Mouse (Mus musculus) fat pad, adult 2 months (tissue): Measurements from ENCODE around the gene C2cd2l.
A peak's percentile ranks its signal among the peaks of the same experiment; 100 is the strongest.
"Not testable (repeated sequence)": the region's sequence is repeated elsewhere in the genome, so short reads cannot be mapped to it uniquely, and the experiment has no call there.

Experiments used
- DNase-seq: peaks from one replicate; pipeline ENCODE4 v3.0.0-alpha.2; 2011; ENCODE audit warnings: low read depth, low spot score; ENCODE audit errors: extremely low read depth

The C2cd2l gene

DNA sequence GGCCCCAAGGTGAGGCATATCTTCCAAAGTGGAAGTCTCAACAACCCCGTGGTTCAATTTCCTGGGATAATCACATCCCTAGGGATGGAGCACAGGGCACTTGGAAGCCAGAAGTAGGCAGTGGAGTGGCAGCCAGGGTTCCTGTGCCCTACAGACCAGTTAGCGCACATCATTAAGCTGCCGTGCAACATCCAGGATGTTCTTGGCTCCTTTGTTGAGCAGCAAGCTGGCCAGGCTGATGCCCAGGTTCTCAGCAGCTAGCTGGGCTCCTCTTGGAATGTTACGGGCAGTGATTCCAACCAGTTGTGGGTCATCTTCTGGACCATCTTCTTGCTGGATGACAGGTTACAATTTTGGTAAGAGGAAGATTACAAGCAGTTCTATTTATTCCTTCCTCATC is 16.4 kb upstream of the C2cd2l start:
- not testable (repeated sequence) for DNase-seq

DNA sequence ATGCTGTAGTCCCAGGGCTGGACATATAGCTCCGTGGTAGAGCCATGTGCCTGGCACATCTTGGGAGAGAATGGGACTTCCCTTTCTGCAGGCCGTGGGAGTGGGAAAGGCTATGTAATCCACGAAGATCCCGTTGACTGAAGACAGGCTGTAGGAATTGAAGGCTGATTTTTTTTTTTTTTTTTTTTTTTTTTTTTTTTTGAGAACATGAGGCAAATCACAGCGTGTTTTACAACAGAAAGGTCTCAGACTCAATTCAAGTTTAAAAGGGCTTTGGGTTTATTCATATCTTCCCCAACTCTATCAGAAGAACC is 16.0 kb upstream of the C2cd2l start:
- no peak for DNase-seq

DNA sequence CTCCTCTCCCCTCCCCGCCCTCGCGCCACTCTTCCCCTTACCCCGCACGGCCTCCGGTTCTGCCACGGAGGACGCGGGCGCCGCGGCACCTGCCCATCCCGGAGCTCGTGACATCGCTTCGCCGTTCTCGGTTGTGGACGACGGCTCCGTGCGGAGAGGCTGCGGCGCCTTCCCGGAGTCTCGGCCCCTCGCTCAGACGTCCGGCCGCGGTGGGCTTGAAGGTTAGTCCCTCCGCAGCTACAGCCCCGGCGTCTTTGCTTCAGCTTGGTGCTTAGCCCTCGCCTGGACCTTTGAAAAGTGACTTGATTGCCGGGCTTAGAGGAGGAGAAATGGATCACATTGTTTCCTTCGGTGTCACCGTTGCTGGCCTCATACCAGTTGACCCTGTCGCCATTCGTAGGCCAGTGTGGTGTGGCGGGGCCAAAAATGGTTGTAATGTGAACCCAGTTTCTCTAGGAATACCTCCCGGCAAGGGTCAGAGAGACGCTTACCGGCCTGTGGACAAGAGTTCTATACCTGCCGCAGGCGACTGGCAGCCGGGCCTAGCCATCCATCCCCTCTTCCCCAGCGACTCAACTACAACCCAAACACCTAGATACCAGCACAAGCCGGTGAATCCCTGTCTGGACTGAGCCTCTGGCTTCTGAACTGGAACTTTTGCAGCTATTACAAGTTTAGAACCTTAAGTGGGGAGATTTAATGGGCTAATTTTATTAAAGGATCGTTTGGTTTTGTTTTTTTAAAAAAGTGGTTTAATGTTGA is 15.4 kb upstream of the C2cd2l start:
- DNase-seq = no peak

DNA sequence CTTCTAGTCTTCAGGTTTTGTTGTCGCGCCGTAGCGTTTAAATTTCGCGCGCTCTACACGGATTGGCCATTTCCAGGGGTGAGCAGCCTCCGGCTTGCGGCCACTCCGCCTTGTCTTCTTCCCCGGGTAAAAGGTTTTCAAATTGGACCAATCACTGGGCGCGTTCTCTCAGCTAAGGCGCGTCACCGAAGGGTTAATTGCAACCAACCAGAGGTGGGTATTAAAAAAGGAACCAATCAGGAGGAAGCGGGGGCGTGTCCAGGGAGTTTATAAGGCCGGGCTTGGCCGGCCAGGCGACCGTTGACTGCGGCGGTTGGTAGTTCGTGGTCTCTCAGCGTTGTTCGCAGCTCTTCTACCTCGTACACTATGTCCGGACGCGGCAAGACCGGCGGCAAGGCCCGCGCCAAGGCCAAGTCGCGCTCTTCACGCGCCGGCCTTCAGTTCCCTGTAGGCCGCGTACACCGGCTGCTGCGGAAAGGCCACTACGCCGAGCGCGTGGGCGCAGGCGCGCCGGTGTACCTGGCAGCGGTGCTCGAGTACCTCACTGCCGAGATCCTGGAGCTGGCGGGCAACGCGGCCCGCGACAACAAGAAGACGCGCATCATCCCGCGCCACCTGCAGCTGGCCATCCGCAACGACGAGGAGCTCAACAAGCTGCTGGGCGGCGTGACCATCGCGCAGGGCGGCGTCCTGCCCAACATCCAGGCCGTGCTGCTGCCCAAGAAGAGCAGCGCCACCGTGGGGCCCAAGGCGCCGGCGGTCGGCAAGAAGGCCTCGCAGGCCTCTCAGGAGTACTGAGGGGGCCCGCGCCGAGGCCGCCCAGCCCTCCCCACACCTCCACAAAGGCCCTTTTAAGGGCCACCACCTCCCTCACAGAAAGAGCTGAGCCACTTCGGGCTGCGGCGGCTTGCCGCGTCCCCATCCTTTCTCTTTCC is 14.6 kb upstream of the C2cd2l start, which contains the start of gene H2afx:
TSS of gene H2afx (plus strand) at position 299 of the 935 bp plus-strand sequence.
- DNase-seq = peak; percentile 96

DNA sequence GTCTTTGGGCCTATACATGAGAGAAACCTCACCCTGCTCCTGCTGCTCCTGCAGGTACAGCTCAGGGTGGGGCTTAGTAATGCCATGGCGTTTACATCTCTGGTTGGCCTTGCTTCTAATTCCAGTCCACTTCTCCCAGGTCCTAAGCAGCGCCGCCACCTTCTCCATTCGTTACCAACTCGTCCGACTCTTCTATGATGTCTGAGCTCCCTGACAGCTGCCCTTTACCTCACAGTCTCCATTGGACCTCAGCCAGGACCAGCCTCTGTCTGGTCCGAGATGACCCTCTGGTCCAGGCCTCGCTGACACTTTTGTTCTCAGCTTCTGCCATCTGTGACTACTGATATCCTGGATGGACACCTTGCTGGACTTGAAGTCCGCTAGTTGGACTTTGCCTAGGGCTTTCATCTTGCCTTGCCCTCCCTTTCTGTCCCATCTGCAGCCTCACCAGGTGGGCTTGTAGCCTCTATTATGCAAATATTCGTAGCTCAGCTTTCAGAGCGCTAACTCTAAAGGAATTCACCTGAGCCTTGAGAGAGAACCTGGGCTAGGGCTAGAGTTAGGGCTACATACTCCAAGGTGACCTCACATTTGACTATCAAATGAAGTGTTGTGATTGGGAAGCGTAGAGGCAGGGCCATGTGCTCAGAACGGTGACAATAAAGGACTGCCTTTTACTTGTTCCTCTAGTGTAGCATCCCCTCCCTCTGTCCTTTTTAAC is 13.0 kb upstream of the C2cd2l start:
- no peak for DNase-seq

DNA sequence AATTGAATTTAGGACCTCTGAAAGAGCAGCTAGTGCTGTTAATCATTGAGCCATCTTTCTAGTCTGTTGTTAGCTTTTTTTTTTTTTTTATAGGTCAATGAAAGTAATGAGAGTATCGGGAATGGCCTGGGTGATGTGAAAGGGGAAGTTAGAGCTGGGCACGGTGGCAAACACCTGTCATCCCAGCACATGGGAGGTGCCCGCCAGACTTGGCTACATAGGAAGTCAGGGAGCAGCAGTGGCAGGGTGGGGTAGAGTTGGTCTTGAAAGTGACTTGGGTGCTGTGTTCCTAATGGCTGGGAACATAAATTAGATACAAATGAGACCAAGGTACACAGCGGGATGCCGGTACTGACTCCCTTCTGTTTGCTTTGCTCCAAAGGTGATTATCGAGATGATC is 10.7 kb upstream of the C2cd2l start:
- no peak for DNase-seq

DNA sequence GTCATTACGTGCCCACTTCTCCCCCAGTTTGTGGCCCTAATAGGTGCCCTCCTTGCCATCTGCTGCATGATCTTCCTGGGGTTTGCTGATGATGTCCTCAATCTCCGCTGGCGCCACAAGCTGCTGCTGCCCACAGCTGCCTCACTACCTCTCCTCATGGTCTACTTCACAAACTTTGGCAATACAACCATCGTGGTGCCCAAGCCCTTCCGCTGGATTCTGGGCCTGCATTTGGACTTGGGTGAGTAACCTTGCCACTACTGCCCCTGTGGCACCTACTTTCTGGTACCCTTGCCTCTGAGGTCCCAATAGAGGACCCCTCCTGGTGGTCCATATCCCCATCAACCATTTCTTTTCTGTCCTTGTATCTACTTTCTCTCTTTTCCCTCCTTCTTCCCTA is 7.8 kb upstream of the C2cd2l start:
- no peak for DNase-seq

DNA sequence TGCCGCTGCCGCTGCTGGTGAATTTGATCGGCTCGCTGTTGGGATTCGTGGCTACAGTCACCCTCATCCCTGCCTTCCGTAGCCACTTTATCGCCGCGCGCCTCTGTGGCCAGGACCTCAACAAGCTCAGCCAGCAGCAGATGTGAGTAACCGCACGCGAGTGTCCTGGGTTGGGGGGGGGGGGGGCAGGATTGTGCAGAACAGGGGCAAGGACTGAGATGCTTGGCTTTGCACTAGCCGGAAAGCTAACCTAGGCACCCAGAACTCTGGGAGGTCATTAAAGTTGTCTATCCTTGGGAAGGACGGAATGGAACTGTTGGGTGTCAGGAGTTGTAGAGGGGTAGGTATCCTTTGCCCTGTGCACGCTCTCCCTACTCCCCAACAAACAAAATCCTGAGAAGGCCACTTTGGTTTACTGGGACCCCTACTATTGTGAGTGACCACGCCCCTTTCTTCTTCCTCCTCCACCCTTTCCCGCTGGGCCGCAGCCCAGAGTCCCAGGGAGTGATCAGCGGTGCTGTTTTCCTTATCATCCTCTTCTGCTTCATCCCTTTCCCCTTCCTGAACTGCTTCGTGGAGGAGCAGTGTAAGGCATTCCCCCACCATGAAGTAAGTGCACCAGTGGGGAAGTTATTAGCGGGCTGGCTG is 7.1 kb upstream of the C2cd2l start:
- no peak for DNase-seq

DNA sequence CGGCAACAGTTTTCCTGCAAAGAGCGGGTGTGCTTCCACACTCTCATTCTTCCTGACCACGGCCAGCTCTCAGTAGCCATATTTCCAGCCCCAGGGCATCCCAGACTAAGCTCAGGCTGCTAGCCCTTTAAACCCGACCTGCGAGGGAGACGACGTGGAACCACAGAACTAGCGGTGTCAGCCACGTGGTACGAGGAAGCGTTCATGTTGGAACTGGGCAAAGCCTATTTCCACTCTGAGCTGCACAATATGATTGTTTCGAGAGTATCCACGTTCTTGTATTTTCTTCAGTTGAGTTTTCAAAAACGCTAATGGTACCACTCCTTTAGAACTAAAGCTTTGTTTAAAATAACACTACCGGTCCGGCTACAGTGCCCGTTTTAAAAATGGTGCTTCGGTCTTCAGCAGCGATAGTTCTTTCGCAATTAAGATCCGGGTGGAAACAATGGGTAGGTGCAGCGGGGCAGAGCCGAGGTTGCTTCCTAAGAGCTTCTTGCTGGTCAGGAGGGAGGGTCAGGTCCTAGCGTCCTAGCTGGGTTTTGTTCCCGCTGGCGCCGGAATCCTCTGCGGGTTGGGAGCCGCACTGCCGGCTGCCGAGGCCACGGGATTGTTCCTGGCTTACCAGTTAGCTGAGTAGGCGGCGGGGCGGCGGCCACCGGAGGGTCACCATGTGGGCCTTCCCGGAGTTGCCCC is 6.4 kb upstream of the C2cd2l start:
- DNase-seq = peak; percentile 62

DNA sequence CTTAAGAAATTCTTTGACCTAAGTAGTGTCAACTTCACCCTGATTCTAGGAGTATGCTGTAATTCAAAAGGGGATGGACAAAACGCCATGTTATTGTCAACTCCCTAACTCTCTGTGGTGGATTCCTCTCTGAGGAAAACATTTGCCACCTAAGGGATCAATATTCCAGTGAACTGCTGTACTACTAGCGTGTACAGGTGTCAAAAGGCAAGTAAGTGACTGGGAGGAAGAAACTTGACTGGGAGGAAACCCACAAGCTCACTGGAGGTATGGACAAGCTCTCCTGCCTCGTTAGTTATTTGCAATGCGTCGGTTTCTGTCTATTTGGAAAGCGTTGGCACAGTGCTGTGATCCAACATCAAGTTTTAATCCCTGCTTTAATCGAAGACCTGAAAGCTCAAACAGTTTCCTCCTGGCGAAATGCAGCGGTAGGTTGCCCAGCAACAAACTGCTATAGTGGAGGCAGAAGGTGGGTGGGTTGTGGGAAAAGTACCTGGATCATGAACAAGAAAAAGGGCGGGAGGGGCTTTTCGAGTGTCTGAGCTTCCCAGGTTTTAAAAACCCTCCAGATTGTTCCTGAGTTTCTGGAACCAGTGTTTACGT is 5.8 kb upstream of the C2cd2l start, which contains the start of gene Dpagt1:
TSS of gene Dpagt1 (plus strand) at position 252 of the 603 bp plus-strand sequence.
- DNase-seq = peak; percentile 73

DNA sequence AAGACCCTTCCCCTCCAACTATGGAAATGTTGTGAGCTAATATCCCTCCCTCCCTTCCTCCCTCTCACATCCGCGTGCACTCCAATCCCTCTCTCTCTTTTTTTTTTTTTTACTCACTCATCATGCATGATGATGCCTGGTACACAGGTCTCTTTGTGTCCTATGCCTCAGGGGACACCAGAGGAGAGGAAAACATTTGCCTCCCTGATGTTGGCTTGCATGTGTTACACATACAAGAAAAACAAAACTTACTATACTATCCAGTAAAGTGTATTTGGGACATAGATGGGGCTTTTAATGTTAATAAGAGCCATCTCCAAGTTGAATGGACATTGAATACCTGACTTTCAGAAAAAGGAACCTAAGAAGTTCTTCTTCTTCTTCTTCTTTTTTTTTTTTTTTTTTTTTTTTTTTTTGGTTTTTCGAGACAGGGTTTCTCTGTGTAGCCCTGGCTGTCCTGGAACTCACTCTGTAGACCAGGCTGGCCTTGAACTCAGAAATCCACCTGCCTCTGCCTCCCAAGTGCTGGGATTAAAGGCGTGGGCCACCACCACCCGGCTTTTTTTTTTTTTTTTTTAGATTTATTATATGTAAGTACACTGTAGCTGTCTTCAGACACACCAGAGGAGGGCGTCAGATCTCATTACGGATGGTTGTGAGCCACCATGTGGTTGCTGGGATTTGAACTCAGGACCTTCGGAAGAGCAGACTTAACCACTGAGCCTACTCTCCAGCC is 5.1 kb upstream of the C2cd2l start:
- DNase-seq = not testable (repeated sequence)

DNA sequence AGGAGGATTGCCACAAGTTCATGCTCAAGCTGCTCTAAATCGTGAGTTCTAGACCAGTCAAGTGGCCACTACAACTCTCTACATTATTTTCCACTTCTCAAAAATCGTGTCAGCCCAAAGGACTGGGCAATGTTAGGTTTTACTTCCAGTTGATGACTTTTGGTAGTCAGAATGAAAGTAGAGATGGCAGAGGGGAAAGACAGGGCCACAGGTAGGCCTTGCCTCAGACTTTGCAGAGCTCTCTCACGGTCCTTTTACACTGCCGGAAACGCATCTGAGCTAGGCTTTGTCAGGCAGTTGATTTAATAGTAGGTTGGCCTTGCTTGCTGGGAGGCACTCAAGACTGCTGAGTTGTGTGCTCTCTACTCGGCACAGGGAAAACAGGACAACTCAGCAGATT is 4.1 kb upstream of the C2cd2l start:
- no peak for DNase-seq

DNA sequence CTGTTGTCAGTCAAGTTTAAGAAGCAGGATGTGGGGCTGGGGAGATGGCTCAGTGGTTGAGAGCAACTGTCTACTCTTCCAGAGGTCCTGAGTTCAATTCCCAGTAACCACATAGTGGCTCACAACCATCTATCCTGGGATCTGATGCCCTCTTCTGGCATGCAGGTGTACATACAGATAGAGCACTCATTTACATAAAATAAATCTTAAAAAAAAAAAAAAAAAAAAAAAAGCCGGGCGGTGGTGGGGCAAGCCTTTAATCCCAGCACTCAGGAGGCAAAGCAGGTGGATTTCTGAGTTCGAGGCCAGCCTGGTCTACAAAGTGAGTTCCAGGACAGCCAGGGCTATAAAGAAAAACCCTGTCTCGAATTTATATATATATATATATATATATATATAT is 3.6 kb upstream of the C2cd2l start:
- not testable (repeated sequence) for DNase-seq

DNA sequence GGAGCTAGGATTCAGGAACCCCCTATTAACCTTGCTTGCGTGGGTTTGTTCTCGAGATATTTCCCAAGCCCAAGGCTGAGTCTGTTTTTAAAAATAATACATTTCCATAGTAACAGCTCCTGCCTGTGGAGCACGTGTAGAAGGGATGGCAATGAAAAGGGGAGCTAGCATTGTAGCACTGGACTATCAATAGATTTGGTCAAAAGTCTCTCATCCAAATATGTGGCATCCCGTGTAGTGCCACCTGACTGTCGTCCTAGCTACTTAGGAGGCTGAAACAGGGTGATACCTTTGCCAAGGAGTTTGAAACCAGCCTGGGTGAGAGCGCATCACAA is 681 bp upstream of the C2cd2l start:
- no peak for DNase-seq

DNA sequence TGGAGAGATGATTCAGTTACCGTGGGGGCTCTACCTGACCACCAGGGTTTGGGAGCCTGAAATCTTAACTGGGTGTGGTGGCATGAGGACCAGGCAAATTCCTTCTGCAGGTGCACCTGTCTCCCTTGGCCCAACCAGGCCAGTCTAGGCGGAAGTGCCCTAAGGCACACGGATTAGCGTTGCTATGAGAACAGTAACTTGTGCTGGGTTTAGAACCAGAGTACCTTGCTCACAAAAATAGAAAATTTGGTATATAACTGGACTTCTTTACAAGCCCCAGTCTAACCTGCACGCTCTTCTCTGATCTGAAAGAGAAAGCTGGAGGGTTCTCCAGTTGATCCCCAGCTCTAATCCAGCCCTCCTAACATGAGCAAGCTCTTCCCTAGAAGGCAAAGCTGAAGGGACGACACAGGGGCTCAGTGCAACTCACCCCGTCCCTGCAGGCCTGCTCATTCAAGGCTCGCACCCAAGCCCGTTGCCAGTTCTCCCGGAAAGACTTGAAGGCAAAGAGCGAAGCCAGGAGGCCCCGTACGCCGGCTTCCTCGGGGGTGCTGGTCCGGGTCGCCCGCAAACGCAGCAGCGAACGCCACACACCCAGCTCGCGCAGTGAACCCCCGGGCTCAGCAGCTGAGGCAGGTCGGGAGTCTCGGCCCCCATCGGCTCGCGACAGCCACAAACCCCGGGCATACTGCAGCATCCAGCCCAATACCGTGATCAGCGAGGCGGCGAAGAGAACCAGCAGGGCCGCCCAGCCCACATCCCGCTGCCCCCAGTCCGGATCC is 789 bp downstream of the C2cd2l start:
- DNase-seq = no peak

DNA sequence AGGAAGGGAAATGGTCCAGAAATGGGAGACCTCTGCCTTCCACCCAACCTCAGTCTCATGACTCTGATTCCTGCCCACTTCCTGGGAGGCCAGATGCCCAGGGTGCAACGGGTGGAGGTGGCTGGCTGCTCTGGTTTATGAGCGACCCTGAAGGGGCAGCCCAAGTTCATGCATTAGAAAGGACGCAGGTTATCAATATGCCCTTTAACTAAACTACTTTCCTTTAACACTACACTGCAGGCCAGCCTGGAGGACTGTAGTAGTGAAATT is 1.3 kb downstream of the C2cd2l start:
- DNase-seq = no peak

DNA sequence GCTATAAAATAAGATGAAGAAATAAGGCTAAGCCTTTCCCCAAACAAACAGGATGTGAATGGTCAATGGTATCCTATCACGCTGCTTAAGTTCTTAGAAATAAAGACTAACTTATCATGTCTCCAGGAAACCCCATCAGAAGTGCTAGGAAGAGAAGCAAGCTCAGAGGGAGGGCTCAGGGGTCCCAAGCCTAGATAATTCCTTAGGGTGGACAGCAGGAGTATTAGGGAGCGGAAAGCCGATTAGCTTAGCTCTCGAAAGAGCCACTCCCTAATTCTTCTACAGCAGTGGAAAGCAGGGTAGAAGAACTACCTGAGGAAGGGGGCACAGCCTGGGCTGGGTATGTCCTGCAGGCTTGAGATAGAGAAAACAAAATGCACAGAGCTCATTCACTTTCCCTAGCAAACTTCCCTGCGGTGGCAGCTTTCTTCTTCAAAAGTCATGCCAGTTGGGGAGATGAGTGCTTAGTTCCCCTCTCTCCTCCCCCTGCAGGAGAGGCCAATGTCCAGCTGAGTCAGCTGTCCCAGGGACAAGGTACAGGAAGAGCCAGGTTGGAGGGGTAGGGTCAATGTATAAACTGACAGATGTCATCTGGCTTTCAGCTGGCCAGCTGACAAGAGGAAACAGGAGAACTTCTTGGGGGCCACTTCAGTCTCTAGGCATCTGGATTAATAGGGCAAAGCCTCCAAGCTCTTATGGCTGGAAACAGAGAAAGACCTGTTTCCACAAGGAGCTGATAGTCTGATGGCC is 1.8 kb downstream of the C2cd2l start:
- no peak for DNase-seq

DNA sequence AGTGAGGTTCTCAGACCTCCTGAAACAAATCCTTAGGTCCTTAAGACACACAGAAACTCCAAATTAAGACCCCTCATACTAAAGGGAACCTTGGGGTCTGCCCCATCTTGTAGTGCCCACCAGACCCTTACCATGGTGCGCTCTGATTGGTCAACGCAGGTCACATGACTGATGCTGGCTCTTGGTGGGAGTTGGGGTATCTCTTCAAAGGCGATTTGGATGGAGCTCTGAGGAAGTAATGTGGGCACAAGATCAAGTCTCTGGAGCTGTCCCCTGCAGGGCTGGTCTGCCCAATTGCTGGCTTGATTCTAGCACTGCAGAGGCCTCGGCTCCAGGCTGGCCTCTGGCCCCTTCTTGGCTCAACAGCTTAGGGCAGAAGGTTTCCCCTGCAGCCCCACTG is 2.6 kb downstream of the C2cd2l start:
- DNase-seq = no peak
